Mouse (Mus musculus): ENCODE data around the gene Sim2.

- TF ChIP-seq CTCF (IDR thresholded peaks at IDR 0.05; ENCODE audit: low read depth, low read length) (no peak), POLR2A (IDR thresholded peaks at IDR 0.05; ENCODE audit: insufficient read depth, low read length) (no peak)
Observed at GRCm38 (mm10) chr16:94055176-94055575, 29.6 kb upstream of the Sim2 start.
